Mouse (Mus musculus): ENCODE data around the gene Lrrc58. TPM values are rescaled to one million over a fixed set of nuclear protein-coding genes. Genes with fewer than 3 reads are reported as not detected.

Lrrc58 gene
- polyA plus RNA-seq, 1 experiment from 2014 or later, result 49.8 TPM

GRCm38 (mm10) chr16:37906456-37906855, 38.3 kb downstream of the Lrrc58 start:
- 96% methylated on average over 3 of the region's 3 CpGs for WGBS
- Histone ChIP-seq H3K9ac (ENCODE audit: low read length) (no peak overlapping the region), H3K4me1 (ENCODE audit: control insufficient read depth, insufficient read depth, low read length) (no peaks in the 10 kb centered on the region), H3K4me2 (no peak overlapping the region), H3K27ac (ENCODE audit: low read depth, low read length) (no peak overlapping the region), H3K9me3 (ENCODE audit: control insufficient read depth, low read length) (no peaks in the 10 kb centered on the region), H3K27me3 (ENCODE audit: control insufficient read depth, insufficient read depth, low read length) (no peaks in the 10 kb centered on the region), H3K4me3 (ENCODE audit: low read depth, low read length) (no peak overlapping the region), H3K36me3 (ENCODE audit: control insufficient read depth, insufficient read depth, low read length) (no peaks in the 10 kb centered on the region)
- ATAC-seq (ENCODE audit: low FRiP score) (no peak), DNase-seq (ENCODE audit: low spot score, missing footprints) (no peak)

GRCm38 (mm10) chr16:37911086-37911485, 42.9 kb downstream of the Lrrc58 start:
- no peak overlapping the region for H3K27ac ChIP-seq (ENCODE audit: low read depth, low read length)
- no peak for DNase-seq (ENCODE audit: low spot score, missing footprints)
- no peaks in the 10 kb centered on the region for H3K9me3 ChIP-seq (ENCODE audit: control insufficient read depth, low read length)
- ATAC-seq (ENCODE audit: low FRiP score), result no peak
- no peak overlapping the region for H3K4me3 ChIP-seq (ENCODE audit: low read depth, low read length)
- H3K9ac ChIP-seq (ENCODE audit: low read length), result no peak overlapping the region
- no peak overlapping the region for H3K4me2 ChIP-seq
- no peaks in the 10 kb centered on the region; the same call in 1 of the 2 replicates for H3K27me3 ChIP-seq (ENCODE audit: control insufficient read depth, insufficient read depth, low read length)
- no peaks in the 10 kb centered on the region for H3K36me3 ChIP-seq (ENCODE audit: control insufficient read depth, insufficient read depth, low read length)
- WGBS, result 68% methylated on average over 1 of the region's 1 CpGs
- H3K4me1 ChIP-seq (ENCODE audit: control insufficient read depth, insufficient read depth, low read length), result no peaks in the 10 kb centered on the region

- Histone ChIP-seq H3K4me2 (peak within 1 kb of the TSS; percentile 84), H3K36me3 (ENCODE audit: control insufficient read depth, insufficient read depth, low read length) (no peaks in the 10 kb centered on the region), H3K9ac (ENCODE audit: low read length) (peak within 1 kb of the TSS; percentile 69), H3K4me1 (ENCODE audit: control insufficient read depth, insufficient read depth, low read length) (peaks cover 3% of the 10 kb centered on the region), H3K27ac (ENCODE audit: low read depth, low read length) (no peak within 1 kb of the TSS), H3K9me3 (ENCODE audit: control insufficient read depth, low read length) (no peaks in the 10 kb centered on the region), H3K4me3 (ENCODE audit: low read depth, low read length) (peak within 1 kb of the TSS; percentile 37), H3K27me3 (ENCODE audit: control insufficient read depth, insufficient read depth, low read length) (peaks cover 4% of the 10 kb centered on the region; the same call in 1 of the 2 replicates)
- DNase-seq (ENCODE audit: low spot score, missing footprints) (peak; percentile 96), ATAC-seq (ENCODE audit: low FRiP score) (peak; percentile 91)
- WGBS, result 2% methylated on average over 53 of the region's 53 CpGs
These were observed 48.1 kb downstream of the Lrrc58 start, which contains the start of gene Gpr156 for GRCm38 (mm10) chr16:37916138-37916817. TSS of gene Gpr156 (plus strand) at chr16:37916496.

GRCm38 (mm10) chr16:37916818-37917201, 48.6 kb downstream of the Lrrc58 start:
- Histone ChIP-seq H3K27ac (ENCODE audit: low read depth, low read length) (no peak overlapping the region), H3K4me2 (peak overlapping the region; percentile 84), H3K9me3 (ENCODE audit: control insufficient read depth, low read length) (no peaks in the 10 kb centered on the region), H3K27me3 (ENCODE audit: control insufficient read depth, insufficient read depth, low read length) (peaks cover 4% of the 10 kb centered on the region; the same call in 1 of the 2 replicates), H3K4me1 (ENCODE audit: control insufficient read depth, insufficient read depth, low read length) (peaks cover 3% of the 10 kb centered on the region), H3K4me3 (ENCODE audit: low read depth, low read length) (peak overlapping the region; percentile 37), H3K36me3 (ENCODE audit: control insufficient read depth, insufficient read depth, low read length) (no peaks in the 10 kb centered on the region), H3K9ac (ENCODE audit: low read length) (peak overlapping the region; percentile 69)
- 12% methylated on average over 7 of the region's 7 CpGs for WGBS
- ATAC-seq (ENCODE audit: low FRiP score) (no peak), DNase-seq (ENCODE audit: low spot score, missing footprints) (no peak)

GRCm38 (mm10) chr16:37919000-37919399, 50.8 kb downstream of the Lrrc58 start:
- WGBS, result 84% methylated on average over 6 of the region's 6 CpGs
- no peak overlapping the region for H3K9ac ChIP-seq (ENCODE audit: low read length)
- DNase-seq (ENCODE audit: low spot score, missing footprints) (no peak), ATAC-seq (ENCODE audit: low FRiP score) (no peak)
- H3K36me3 ChIP-seq (ENCODE audit: control insufficient read depth, insufficient read depth, low read length), result no peaks in the 10 kb centered on the region
- peaks cover 3% of the 10 kb centered on the region for H3K4me1 ChIP-seq (ENCODE audit: control insufficient read depth, insufficient read depth, low read length)
- H3K27me3 ChIP-seq (ENCODE audit: control insufficient read depth, insufficient read depth, low read length), result peaks cover 4% of the 10 kb centered on the region; the same call in 1 of the 2 replicates
- no peaks in the 10 kb centered on the region for H3K9me3 ChIP-seq (ENCODE audit: control insufficient read depth, low read length)
- no peak overlapping the region for H3K4me3 ChIP-seq (ENCODE audit: low read depth, low read length)
- no peak overlapping the region for H3K27ac ChIP-seq (ENCODE audit: low read depth, low read length)
- no peak overlapping the region for H3K4me2 ChIP-seq

GRCm38 (mm10) chr16:37920842-37921409, 52.7 kb downstream of the Lrrc58 start:
- Histone ChIP-seq H3K4me1 (ENCODE audit: control insufficient read depth, insufficient read depth, low read length) (peaks cover 4% of the 10 kb centered on the region), H3K4me2 (no peak overlapping the region), H3K9ac (ENCODE audit: low read length) (no peak overlapping the region), H3K4me3 (ENCODE audit: low read depth, low read length) (no peak overlapping the region), H3K36me3 (ENCODE audit: control insufficient read depth, insufficient read depth, low read length) (no peaks in the 10 kb centered on the region), H3K27me3 (ENCODE audit: control insufficient read depth, insufficient read depth, low read length) (peaks cover 4% of the 10 kb centered on the region; the same call in 1 of the 2 replicates), H3K9me3 (ENCODE audit: control insufficient read depth, low read length) (no peaks in the 10 kb centered on the region), H3K27ac (ENCODE audit: low read depth, low read length) (peak overlapping the region; percentile 44)
- DNase-seq (ENCODE audit: low spot score, missing footprints) (no peak), ATAC-seq (ENCODE audit: low FRiP score) (peak; percentile 33)
- WGBS, result 63% methylated on average over 8 of the region's 8 CpGs

GRCm38 (mm10) chr16:37926087-37926486, 57.9 kb downstream of the Lrrc58 start:
- no peaks in the 10 kb centered on the region; the same call in 1 of the 2 replicates for H3K9me3 ChIP-seq (ENCODE audit: control insufficient read depth, low read length)
- peak; percentile 72 for ATAC-seq (ENCODE audit: low FRiP score)
- no peak overlapping the region for H3K4me3 ChIP-seq (ENCODE audit: low read depth, low read length)
- H3K27me3 ChIP-seq (ENCODE audit: control insufficient read depth, insufficient read depth, low read length), result no peaks in the 10 kb centered on the region
- H3K36me3 ChIP-seq (ENCODE audit: control insufficient read depth, insufficient read depth, low read length), result no peaks in the 10 kb centered on the region
- WGBS, result 9% methylated on average over 7 of the region's 7 CpGs
- DNase-seq (ENCODE audit: low spot score, missing footprints), result peak; percentile 90
- H3K27ac ChIP-seq (ENCODE audit: low read depth, low read length), result peak overlapping the region; percentile 62; the same call in 1 of the 2 replicates
- peaks cover 16% of the 10 kb centered on the region for H3K4me1 ChIP-seq (ENCODE audit: control insufficient read depth, insufficient read depth, low read length)
- H3K9ac ChIP-seq (ENCODE audit: low read length), result no peak overlapping the region
- 0 out of 2 replicates have a peak overlapping the region, but pooled peaks have one; percentile 3 for H3K4me2 ChIP-seq

- 9% methylated on average over 4 of the region's 4 CpGs for WGBS
- Histone ChIP-seq H3K9ac (ENCODE audit: low read length) (no peak overlapping the region), H3K4me1 (ENCODE audit: control insufficient read depth, insufficient read depth, low read length) (peaks cover 16% of the 10 kb centered on the region), H3K4me3 (ENCODE audit: low read depth, low read length) (no peak overlapping the region), H3K27me3 (ENCODE audit: control insufficient read depth, insufficient read depth, low read length) (no peaks in the 10 kb centered on the region), H3K4me2 (no peak overlapping the region; the same call in 1 of the 2 replicates), H3K9me3 (ENCODE audit: control insufficient read depth, low read length) (no peaks in the 10 kb centered on the region; the same call in 1 of the 2 replicates), H3K27ac (ENCODE audit: low read depth, low read length) (peak overlapping the region; percentile 35; the same call in 1 of the 2 replicates), H3K36me3 (ENCODE audit: control insufficient read depth, insufficient read depth, low read length) (no peaks in the 10 kb centered on the region)
- peak; percentile 22; the same call in 1 of the 2 replicates for ATAC-seq (ENCODE audit: low FRiP score)
- no peak for DNase-seq (ENCODE audit: low spot score, missing footprints)
These were observed 58.9 kb downstream of the Lrrc58 start for GRCm38 (mm10) chr16:37927117-37927516.

- Histone ChIP-seq H3K27me3 (ENCODE audit: control insufficient read depth, insufficient read depth, low read length) (no peaks in the 10 kb centered on the region), H3K9ac (ENCODE audit: low read length) (no peak overlapping the region), H3K9me3 (ENCODE audit: control insufficient read depth, low read length) (no peaks in the 10 kb centered on the region; the same call in 1 of the 2 replicates), H3K4me3 (ENCODE audit: low read depth, low read length) (no peak overlapping the region), H3K4me1 (ENCODE audit: control insufficient read depth, insufficient read depth, low read length) (peaks cover 16% of the 10 kb centered on the region), H3K36me3 (ENCODE audit: control insufficient read depth, insufficient read depth, low read length) (no peaks in the 10 kb centered on the region), H3K27ac (ENCODE audit: low read depth, low read length) (no peak overlapping the region), H3K4me2 (no peak overlapping the region)
- no peak for DNase-seq (ENCODE audit: low spot score, missing footprints)
- 68% methylated on average over 2 of the region's 2 CpGs for WGBS
- no peak for ATAC-seq (ENCODE audit: low FRiP score)
These were observed 60.8 kb downstream of the Lrrc58 start for GRCm38 (mm10) chr16:37929006-37929405.

Measured in midbrain, embryonic 11.5 days (tissue).